Mouse (Mus musculus): ENCODE results near the gene Auh. TPM values are rescaled to one million over a fixed set of nuclear protein-coding genes. Genes with fewer than 3 reads are reported as not detected.

Auh gene
- total RNA-seq, 2 experiments from 2014 or later, result 107 to 115 TPM

GRCm38 (mm10) chr13:52792242-52792844 lies 137.1 kb downstream of the Auh start:
- DNase-seq, result no peak

- no peak for DNase-seq
Observed at GRCm38 (mm10) chr13:52790894-52791293, 138.6 kb downstream of the Auh start.

Other genes starting within 250 kb of the Auh start
- 10 to 100 TPM; 19.0 to 19.5 TPM for gene Nfil3, start 51.4 kb upstream of the Auh start, total RNA-seq (2021)